Mouse (Mus musculus) retina, embryonic 14.5 days (tissue): ENCODE measurements around the gene Clec4n.
"Not testable (repeated sequence)": the region's sequence is repeated elsewhere in the genome, so short reads cannot be mapped to it uniquely, and the experiment has no call there.

Experiments
- DNase-seq: peaks from one replicate; pipeline ENCODE4 v3.0.0-alpha.2; 2015; ENCODE audit warnings: low spot score

The Clec4n gene

GRCm38 (mm10) chr6:123292751-123293400 lies 63.2 kb downstream of the Clec4n start:
- no peak for DNase-seq

DNA sequence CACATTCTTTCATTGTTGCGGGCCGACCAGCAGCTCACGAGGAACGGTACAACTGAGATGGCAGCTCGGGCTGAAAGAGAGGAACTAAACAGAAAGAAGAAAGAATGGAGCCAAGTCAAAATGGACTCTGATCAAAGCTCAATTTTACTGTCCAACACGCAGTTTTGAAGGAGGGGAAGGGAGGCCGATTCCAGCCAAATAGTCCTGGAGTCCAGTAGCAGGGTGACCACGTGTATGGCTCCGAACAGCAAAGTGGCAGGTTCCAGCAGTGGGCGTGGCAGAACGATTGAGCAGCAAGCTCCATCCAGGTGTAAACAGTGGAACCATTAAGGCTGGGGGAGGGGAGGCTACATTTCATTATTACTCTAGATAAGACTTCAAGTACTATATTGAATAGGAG lies 63.9 kb downstream of the Clec4n start:
- not testable (repeated sequence) for DNase-seq
